Mouse (Mus musculus): ENCODE data around the gene Lhfpl2. TPM values are rescaled to one million over a fixed set of nuclear protein-coding genes. Genes with fewer than 3 reads are reported as not detected.
A peak's percentile ranks its signal among the peaks of the same experiment; 100 is the strongest.

Gene Lhfpl2
- polyA plus RNA-seq, 1 experiment from 2014 or later: 21.7 TPM

DNA sequence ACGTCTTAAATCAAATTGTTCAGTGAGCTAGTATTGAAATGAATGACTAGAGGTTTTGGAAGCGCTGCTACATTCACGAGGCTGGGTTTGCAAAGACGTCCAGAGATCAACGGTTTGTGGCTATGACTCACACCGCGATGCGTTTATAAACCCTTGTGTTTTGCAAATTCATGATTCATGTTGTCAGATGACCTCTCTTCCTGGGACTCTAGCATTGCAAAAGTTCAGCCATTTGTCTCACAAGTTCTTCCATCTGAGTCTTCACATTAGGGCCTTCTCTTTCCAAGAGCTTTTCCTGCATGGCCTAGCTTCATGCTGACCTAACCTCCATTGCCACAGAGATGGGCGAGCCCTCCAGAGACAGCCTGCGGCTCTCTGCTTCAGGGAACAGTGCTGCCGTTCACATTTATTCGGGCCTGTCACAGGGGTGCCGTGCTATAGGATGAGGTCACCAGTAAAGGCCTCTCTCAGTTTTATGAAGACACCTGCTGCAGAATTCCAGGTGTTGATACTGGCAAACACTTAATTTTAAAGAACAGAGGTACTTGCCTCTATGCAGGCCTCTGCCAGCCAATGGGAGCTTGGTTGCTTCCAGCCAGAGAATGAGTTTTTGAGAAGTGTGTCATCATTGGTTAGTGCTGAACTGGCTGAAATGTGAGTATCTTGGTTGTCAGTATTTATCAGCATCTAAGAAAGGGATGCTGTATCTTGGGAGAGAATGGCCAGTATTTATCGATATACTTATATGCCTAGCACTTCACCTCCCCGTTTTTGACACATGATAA, 97.1 kb downstream of the Lhfpl2 start:
- no peak overlapping the region for H3K9ac ChIP-seq
- H3K27ac ChIP-seq (replicated peaks): no peak overlapping the region
- no peak for ATAC-seq (ENCODE audit: low read depth)
- WGBS: 90% methylated on average over 15 of the region's 15 CpGs
- H3K27me3 ChIP-seq: no peaks in the 10 kb centered on the region
- H3K36me3 ChIP-seq: no peaks in the 10 kb centered on the region
- H3K4me2 ChIP-seq: no peak overlapping the region
- H3K9me3 ChIP-seq: no peaks in the 10 kb centered on the region
- no peak overlapping the region for H3K4me3 ChIP-seq
- peaks cover 11% of the 10 kb centered on the region; the same call in 1 of the 2 replicates for H3K4me1 ChIP-seq (replicated peaks)

DNA sequence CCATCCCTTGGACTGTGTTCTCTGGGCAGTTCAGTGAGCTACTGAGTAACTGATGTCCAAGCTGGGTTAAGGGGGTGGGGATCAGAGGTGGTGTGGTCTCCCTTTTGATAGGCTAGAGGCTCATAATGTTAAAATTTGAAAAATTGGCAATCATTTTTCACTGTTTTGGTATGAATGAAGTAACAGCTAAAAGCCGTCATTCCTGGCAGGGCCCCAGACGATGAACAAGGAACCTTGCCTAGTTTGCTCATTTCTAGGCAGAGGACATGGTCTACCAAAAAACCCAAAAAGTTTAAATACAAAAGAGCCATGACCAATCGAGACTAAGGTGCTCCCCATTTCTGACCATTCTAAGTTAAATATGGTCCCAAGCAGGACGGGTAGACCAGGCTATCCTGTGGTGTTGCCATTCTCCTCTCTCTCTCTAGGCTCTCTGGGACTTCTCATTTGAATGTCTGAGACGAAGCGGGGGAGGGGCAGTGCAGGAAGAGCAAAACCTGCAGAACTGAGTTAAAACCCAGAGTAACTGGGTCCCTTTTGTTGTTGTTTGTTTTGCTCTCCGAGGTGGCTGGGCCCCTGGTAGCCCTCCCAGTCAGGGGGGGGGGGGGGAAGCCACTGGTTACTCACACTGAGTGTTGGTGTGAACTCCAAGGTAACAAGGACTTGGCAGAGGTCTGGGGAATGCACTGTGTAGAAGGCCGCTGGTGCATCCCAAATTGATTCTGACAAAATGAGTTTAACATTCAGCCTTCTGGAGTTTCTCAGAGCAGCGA, 98.2 kb downstream of the Lhfpl2 start:
- peak; percentile 71; the same call in 1 of the 2 replicates for ATAC-seq (ENCODE audit: low read depth)
- H3K27me3 ChIP-seq: no peaks in the 10 kb centered on the region
- no peak overlapping the region for H3K9ac ChIP-seq
- peaks cover 11% of the 10 kb centered on the region; the same call in 1 of the 2 replicates for H3K4me1 ChIP-seq (replicated peaks)
- no peak overlapping the region for H3K4me2 ChIP-seq
- no peak overlapping the region for H3K4me3 ChIP-seq
- H3K9me3 ChIP-seq: no peaks in the 10 kb centered on the region
- no peak overlapping the region for H3K27ac ChIP-seq (replicated peaks)
- 55% methylated on average over 9 of the region's 9 CpGs for WGBS
- no peaks in the 10 kb centered on the region for H3K36me3 ChIP-seq

DNA sequence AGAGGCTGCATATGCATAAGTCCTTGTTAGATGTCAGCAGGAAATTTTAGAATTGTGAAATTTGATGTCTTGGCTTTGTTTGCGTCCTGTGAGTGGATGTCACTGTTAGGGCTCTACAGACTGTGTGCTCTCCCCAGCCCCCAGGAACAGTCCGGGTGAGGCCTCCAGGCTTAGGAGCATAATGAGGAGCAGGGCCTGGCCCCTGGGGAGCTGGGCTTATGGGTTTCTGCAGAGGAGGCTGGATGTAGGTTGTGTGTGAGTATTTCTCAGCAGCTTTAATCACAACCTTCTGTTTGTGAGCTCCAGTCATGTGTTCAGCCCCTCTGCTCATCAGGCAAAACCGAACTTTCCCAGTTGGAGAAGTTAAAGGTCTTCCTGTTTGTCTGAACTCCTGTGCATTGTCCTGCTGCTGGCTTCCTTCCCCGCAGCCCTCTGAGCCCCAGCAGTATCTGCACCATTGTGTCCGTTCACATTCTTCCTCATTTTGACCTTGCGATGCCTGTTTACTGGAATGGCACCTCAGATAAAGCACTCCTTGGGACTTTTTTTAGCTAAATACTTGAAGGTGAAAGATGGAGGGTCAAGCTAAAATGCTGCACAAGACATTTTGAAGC, 101.4 kb downstream of the Lhfpl2 start:
- Histone ChIP-seq H3K27me3 (no peaks in the 10 kb centered on the region), H3K9ac (no peak overlapping the region), H3K4me2 (no peak overlapping the region), H3K4me3 (no peak overlapping the region), H3K27ac (replicated peaks) (peak overlapping the region; percentile 11; the same call in 1 of the 2 replicates), H3K9me3 (no peaks in the 10 kb centered on the region), H3K4me1 (replicated peaks) (peaks cover 11% of the 10 kb centered on the region; the same call in 1 of the 2 replicates), H3K36me3 (no peaks in the 10 kb centered on the region)
- ATAC-seq (ENCODE audit: low read depth): no peak
- WGBS: 62% methylated on average over 6 of the region's 6 CpGs

DNA sequence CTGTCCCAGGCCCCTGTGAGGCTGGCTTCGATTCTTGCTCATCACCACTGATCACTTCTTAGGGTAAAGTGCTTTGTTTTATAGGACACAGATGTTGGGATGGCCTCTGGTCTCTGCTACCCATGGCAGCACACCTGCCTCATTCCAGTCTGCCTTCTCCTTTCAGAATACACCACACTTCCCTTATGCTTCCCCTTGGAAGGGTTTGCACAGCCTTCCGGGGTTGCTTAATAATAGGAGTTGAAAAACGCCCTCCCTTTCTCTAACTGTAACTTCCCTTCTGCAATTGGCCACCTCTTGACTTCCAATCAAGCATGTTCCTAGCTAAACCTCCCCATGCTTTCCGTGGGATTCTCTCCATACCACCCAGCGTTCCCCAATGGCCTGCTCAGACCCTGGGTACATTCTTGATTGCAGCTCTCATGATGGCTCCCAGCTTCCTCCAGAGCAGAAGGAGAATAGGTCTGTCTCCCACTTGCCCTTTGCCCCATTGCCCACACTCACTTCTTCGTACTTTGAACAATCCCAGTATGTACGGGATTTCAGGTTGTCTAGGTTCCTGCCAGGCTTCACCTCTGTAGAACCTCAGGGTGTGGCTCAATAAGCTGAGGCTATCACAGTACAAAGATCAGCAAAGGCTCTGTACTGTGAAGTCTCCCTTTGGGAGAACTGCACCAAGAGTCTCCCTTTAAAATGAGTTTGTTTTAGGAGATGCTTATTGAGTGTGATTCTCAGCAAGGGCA, 102.1 kb downstream of the Lhfpl2 start:
- Histone ChIP-seq H3K36me3 (no peaks in the 10 kb centered on the region), H3K9ac (no peak overlapping the region), H3K27me3 (no peaks in the 10 kb centered on the region), H3K4me3 (no peak overlapping the region), H3K27ac (replicated peaks) (0 out of 2 replicates have a peak overlapping the region, but pooled peaks have one; percentile 11), H3K4me1 (replicated peaks) (peaks cover 11% of the 10 kb centered on the region; the same call in 1 of the 2 replicates), H3K9me3 (no peaks in the 10 kb centered on the region), H3K4me2 (no peak overlapping the region)
- WGBS: 79% methylated on average over 7 of the region's 7 CpGs
- no peak for ATAC-seq (ENCODE audit: low read depth)

DNA sequence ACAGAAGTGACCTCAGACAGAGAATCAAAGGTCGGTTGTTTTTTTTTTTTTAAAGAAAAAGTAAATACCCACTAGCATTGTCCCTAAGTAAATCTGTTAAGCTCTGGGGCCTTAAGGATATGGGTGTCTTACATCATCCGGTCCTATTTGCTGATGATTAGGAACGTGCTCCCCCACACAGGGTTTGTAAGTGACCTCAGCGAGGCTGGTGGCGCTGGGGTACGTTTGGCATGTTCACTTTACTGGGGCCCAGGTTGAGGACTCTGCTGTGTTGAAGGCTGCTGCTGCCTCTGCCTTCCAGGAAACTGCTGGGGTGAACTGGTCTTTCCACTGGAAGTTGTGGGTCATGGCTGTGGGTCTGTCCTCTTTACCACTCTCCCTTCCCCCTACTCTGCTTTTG, 106.9 kb downstream of the Lhfpl2 start:
- H3K4me1 ChIP-seq (replicated peaks): no peaks in the 10 kb centered on the region
- no peaks in the 10 kb centered on the region for H3K27me3 ChIP-seq
- WGBS: 84% methylated on average over 6 of the region's 6 CpGs
- H3K9me3 ChIP-seq: no peaks in the 10 kb centered on the region
- ATAC-seq (ENCODE audit: low read depth): no peak
- H3K4me2 ChIP-seq: no peak overlapping the region
- no peak overlapping the region for H3K27ac ChIP-seq (replicated peaks)
- H3K4me3 ChIP-seq: no peak overlapping the region
- H3K9ac ChIP-seq: no peak overlapping the region
- H3K36me3 ChIP-seq: no peaks in the 10 kb centered on the region

DNA sequence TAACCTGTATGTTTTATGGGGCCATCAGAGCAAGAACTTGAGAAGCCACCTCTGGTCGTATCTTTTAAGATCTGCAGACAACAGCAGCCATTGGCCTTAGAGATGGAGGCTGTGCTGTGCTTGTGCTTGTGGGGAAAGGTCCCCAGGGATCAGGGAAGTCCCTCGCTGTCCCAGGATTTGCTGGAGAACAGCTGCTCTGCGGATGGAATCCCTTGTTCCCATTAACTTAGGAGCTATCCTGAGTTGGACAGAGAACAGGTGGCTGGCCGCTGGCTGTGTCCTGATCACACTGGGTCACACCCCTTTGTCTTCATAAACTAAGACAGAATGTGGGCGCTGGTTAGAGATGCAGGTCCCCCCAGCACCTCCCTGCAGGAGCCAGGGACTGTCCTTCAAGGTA, 110.7 kb downstream of the Lhfpl2 start:
- no peak for ATAC-seq (ENCODE audit: low read depth)
- no peak overlapping the region for H3K4me3 ChIP-seq
- WGBS: 82% methylated on average over 5 of the region's 5 CpGs
- H3K9me3 ChIP-seq: no peaks in the 10 kb centered on the region
- H3K9ac ChIP-seq: no peak overlapping the region
- H3K4me1 ChIP-seq (replicated peaks): peaks cover 2% of the 10 kb centered on the region
- H3K27ac ChIP-seq (replicated peaks): no peak overlapping the region
- H3K27me3 ChIP-seq: peaks cover 20% of the 10 kb centered on the region
- no peaks in the 10 kb centered on the region for H3K36me3 ChIP-seq
- H3K4me2 ChIP-seq: no peak overlapping the region

DNA sequence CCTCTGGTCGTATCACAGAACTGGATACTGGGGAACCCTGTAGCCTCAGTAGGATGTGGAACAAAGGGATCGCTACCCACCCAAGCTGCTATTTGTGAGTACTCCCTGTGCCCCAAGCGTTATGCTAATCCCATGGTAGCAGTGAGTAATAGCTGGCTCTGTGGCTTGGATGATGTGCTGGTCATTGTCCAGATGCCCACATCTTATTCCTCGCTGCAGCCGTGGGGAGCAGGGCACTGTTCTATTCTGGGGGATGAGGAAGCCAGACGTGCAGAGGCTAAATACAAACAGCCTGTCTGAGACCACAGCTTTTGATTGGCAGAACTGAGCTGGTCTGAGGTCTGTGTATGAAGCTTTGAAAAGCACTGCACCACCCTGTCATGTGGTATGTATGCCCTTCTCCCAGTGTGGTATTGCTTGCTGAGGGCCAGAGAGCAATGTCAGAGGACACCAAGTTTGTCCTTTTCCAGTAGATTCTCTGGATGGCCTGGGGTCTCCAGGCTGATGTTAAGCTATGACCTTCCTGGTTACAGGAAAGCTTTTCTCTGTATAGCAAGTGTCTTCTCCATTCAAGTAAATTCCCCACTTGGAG, 111.8 kb downstream of the Lhfpl2 start:
- Histone ChIP-seq H3K4me2 (no peak overlapping the region), H3K4me3 (no peak overlapping the region), H3K36me3 (no peaks in the 10 kb centered on the region), H3K27ac (replicated peaks) (no peak overlapping the region), H3K9me3 (no peaks in the 10 kb centered on the region), H3K27me3 (peaks cover 27% of the 10 kb centered on the region), H3K9ac (no peak overlapping the region), H3K4me1 (replicated peaks) (peaks cover 13% of the 10 kb centered on the region)
- WGBS: 62% methylated on average over 6 of the region's 6 CpGs
- ATAC-seq (ENCODE audit: low read depth): no peak

DNA sequence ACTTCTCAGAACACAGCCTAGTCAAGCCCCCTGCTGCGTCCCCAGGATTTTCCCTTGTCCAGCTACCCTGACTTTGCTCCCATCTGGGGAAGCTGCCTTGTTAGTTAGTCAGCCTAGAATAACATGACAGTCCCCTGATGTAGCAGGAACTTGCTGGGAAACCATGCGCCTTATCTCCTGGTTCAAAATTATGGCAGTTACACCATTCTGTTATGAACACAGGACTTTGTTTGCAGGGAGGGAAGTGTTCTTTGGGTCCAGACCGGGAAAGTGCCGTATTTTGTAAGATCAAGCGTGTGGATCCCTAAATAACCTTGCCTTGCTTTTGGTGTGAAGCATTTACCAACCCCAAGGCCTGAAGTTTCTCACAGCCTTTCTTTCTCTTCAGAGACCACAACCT, 114.0 kb downstream of the Lhfpl2 start:
- Histone ChIP-seq H3K27ac (replicated peaks) (no peak overlapping the region), H3K9ac (no peak overlapping the region), H3K36me3 (no peaks in the 10 kb centered on the region), H3K27me3 (peaks cover 49% of the 10 kb centered on the region), H3K4me3 (no peak overlapping the region), H3K4me1 (replicated peaks) (peaks cover 23% of the 10 kb centered on the region), H3K4me2 (no peak overlapping the region), H3K9me3 (no peaks in the 10 kb centered on the region)
- WGBS: 38% methylated on average over 5 of the region's 5 CpGs
- ATAC-seq (ENCODE audit: low read depth): no peak

DNA sequence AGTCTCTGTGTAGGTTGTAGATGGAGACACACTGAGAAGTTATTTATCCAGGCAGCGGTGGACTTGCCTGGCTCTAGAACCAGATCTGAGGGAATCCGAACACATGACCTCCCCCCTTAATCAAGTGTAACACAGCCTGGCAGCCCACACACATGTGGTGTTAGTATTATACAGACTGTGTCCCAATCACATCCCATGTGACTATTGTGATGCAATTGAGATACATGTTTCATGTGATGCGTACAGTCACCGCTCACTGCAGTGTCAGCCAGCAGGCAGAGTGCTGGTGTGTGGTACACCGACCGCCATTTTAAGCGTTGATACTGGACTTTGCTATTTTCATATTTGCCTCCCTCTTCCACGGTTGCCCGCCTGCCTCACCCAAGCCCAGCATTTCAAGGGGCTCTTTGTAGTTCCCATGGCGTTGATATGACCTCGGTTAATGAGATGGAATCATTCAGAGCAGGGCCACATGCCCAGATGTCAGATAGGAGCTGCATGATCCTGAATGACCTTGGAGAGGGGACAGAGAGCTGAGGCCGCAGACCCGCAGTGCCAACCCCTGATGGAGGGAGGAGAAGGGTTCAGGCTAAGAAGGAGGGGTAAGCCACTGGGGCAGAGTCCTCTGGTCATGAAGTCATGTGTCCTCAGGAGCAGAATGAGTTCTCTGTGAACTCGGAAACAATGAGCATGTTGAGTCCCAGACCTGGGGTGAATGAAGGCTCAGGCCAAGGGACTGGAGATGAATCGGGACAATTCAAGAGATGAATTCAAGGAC, 115.1 kb downstream of the Lhfpl2 start:
- Histone ChIP-seq H3K4me3 (no peak overlapping the region), H3K27ac (replicated peaks) (no peak overlapping the region), H3K9ac (no peak overlapping the region), H3K27me3 (peaks cover 49% of the 10 kb centered on the region), H3K9me3 (no peaks in the 10 kb centered on the region), H3K4me1 (replicated peaks) (peaks cover 23% of the 10 kb centered on the region), H3K4me2 (peak overlapping the region; percentile 96; the same call in 1 of the 2 replicates), H3K36me3 (no peaks in the 10 kb centered on the region)
- 63% methylated on average over 15 of the region's 15 CpGs for WGBS
- ATAC-seq (ENCODE audit: low read depth): peak; percentile 23; the same call in 1 of the 2 replicates

DNA sequence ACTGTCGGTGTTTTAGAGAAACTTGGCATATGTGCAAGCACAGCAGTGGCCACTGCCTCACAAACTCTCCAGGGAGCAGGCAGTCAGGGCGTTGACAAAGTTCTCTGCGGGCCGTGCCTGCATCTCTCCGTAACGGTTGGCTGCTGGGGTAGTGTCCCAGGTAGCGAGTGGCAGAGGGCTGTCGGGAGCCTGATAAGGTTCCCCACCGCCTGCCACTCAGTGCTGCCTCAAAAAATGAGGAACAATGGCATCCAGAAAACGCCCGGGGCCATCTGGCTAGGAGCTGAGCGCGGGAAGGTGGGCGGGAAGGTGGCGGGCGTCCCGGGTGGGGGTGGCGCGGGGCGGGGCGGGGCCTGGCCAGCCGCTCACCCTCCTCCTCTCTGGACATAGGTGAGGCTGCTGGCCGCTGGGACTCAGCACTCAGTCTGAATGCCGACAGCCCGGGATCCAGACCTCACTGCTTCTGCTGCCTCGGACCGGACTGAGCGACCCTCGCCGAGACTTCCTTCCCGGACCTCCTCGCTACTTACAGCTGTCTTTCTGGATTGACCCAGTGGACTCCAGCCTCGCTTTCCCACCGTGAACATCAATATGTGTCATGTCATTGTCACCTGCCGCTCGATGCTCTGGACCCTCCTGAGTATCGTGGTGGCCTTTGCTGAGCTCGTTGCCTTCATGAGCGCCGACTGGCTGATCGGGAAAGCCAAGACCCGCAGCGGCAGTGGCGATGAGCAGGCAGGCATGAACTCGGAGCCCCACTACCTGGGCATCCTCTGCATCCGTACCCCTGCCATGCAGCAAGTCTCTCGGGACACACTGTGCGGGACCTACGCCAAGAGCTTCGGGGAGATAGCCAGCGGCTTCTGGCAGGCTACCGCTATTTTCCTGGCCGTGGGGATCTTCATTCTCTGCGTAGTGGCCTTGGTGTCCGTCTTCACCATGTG, 116.3 kb downstream of the Lhfpl2 start:
- Histone ChIP-seq H3K9ac (peak overlapping the region; percentile 72), H3K36me3 (no peaks in the 10 kb centered on the region), H3K4me1 (replicated peaks) (peaks cover 32% of the 10 kb centered on the region), H3K27me3 (peaks cover 49% of the 10 kb centered on the region), H3K9me3 (no peaks in the 10 kb centered on the region), H3K4me2 (peak overlapping the region; percentile 96), H3K27ac (replicated peaks) (no peak overlapping the region), H3K4me3 (peak overlapping the region; percentile 50)
- WGBS: 4% methylated on average over 52 of the region's 55 CpGs
- peak; percentile 48 for ATAC-seq (ENCODE audit: low read depth)

Measured in neural tube, embryonic 13.5 days (tissue).